Mouse (Mus musculus): Measurements from ENCODE around the gene Rbm44. TPM values are rescaled to one million over a fixed set of nuclear protein-coding genes. Genes with fewer than 3 reads are reported as not detected.

Gene Rbm44
- total RNA-seq, 2 experiments from 2014 or later, result 0.10 TPM; not detected in 1

- no peak for DNase-seq (ENCODE audit: low spot score)
- intact Hi-C loops (cut with DNase I), result no loop called here
Measured at GRCm38 (mm10) chr1:91206336-91206735, 61.4 kb downstream of the Rbm44 start.

- intact Hi-C loops (cut with DNase I), result no loop called here
- DNase-seq (ENCODE audit: low spot score), result no peak
Measured at GRCm38 (mm10) chr1:91206873-91207272, 62.0 kb downstream of the Rbm44 start.

GRCm38 (mm10) chr1:91207334-91208074 lies 62.6 kb downstream of the Rbm44 start:
- intact Hi-C loops (cut with DNase I), result loop anchor here (2.0 kb wide), 1 partner anchor 27 kb away; no protein-coding TSS in a partner anchor
- no peak for DNase-seq (ENCODE audit: low spot score)

GRCm38 (mm10) chr1:91209343-91209742 lies 64.5 kb downstream of the Rbm44 start:
- DNase-seq (ENCODE audit: low spot score), result peak; percentile 20
- intact Hi-C loops (cut with DNase I), result loop anchor here (2.0 kb wide), 1 partner anchor 29 kb away; no protein-coding TSS in a partner anchor

- DNase-seq (ENCODE audit: low spot score), result peak; percentile 62
- intact Hi-C loops (cut with DNase I), result loop anchor here (2.0 kb wide), 2 partner anchors 29 to 235 kb away; no protein-coding TSS in a partner anchor
Measured at GRCm38 (mm10) chr1:91209785-91210184, 64.9 kb downstream of the Rbm44 start.

GRCm38 (mm10) chr1:91211099-91211498 lies 66.2 kb downstream of the Rbm44 start:
- intact Hi-C loops (cut with DNase I), result loop anchor here (2.0 kb wide), 1 partner anchor 236 kb away; no protein-coding TSS in a partner anchor
- DNase-seq (ENCODE audit: low spot score), result no peak

GRCm38 (mm10) chr1:91211591-91212008 lies 66.7 kb downstream of the Rbm44 start:
- intact Hi-C loops (cut with DNase I), result loop anchor here (2.0 kb wide), 1 partner anchor 237 kb away; no protein-coding TSS in a partner anchor
- DNase-seq (ENCODE audit: low spot score), result no peak

GRCm38 (mm10) chr1:91215264-91215663 lies 70.4 kb downstream of the Rbm44 start:
- DNase-seq (ENCODE audit: low spot score), result no peak
- intact Hi-C loops (cut with DNase I), result no loop called here

GRCm38 (mm10) chr1:91215981-91216380 lies 71.1 kb downstream of the Rbm44 start:
- no peak for DNase-seq (ENCODE audit: low spot score)
- intact Hi-C loops (cut with DNase I), result no loop called here

- DNase-seq (ENCODE audit: low spot score), result no peak
- intact Hi-C loops (cut with DNase I), result no loop called here
Measured at GRCm38 (mm10) chr1:91216504-91217267, 71.8 kb downstream of the Rbm44 start.

GRCm38 (mm10) chr1:91219641-91220321 lies 74.9 kb downstream of the Rbm44 start:
- DNase-seq (ENCODE audit: low spot score), result no peak
- intact Hi-C loops (cut with DNase I), result no loop called here

- intact Hi-C loops (cut with DNase I), result no loop called here
- no peak for DNase-seq (ENCODE audit: low spot score)
Measured at GRCm38 (mm10) chr1:91220322-91220672, 75.4 kb downstream of the Rbm44 start.

Other genes starting within 250 kb of the Rbm44 start
- under 1 TPM; 0.87 to 0.99 TPM for gene Mlph, start 230.0 kb upstream of the Rbm44 start, total RNA-seq (2021)
- gene Prlh, start 192.0 kb upstream of the Rbm44 start, total RNA-seq (2021), result not detected
- gene Rab17, start 175.4 kb upstream of the Rbm44 start, total RNA-seq (2021), result 1 to 10 TPM; 2.1 to 3.2 TPM
- gene Lrrfip1, start 146.4 kb upstream of the Rbm44 start, total RNA-seq (2021), result 10 to 100 TPM; 81.3 to 98.0 TPM
- 10 to 100 TPM in 1 of 2 experiments, 1 to 10 TPM in 1; 7.7 to 10.1 TPM for gene Ramp1, start 34.7 kb downstream of the Rbm44 start, total RNA-seq (2021)
- 10 to 100 TPM; 48.7 to 49.3 TPM for gene Ube2f, start 105.2 kb downstream of the Rbm44 start, total RNA-seq (2021)
- gene Scly, start 153.2 kb downstream of the Rbm44 start, total RNA-seq (2021), result 10 to 100 TPM; 17.7 to 18.8 TPM
- gene Espnl, start 177.0 kb downstream of the Rbm44 start, total RNA-seq (2021), result under 1 TPM in 1 of 2 experiments, not detected in 1; 0.05 TPM
- gene Klhl30, start 205.9 kb downstream of the Rbm44 start, total RNA-seq (2021), result 10 to 100 TPM; 46.3 to 52.0 TPM
- gene Erfe, start 221.3 kb downstream of the Rbm44 start, total RNA-seq (2021), result under 1 TPM in 1 of 2 experiments, not detected in 1; 0.26 TPM

Data from heart, postnatal 25 days (tissue).